Mouse (Mus musculus): ENCODE measurements around the gene Fut9. TPM values are rescaled to one million over a fixed set of nuclear protein-coding genes. Genes with fewer than 3 reads are reported as not detected.

Gene Fut9
- total and polyA plus RNA-seq, 3 experiments, result not detected

- in situ Hi-C loops (cut with MboI; ENCODE audit: low pct_ligation_motif_present, low pct_unique_long_range_greater_than_20kb, low sequenced_read_pairs), result no loop called here
- no peaks in the 10 kb centered on the region for H3K79me2 ChIP-seq (replicated peaks; ENCODE audit: control insufficient read depth, extremely low read depth, insufficient read depth, poor library complexity, severe bottlenecking)
- no peak overlapping the region for H3K4me3 ChIP-seq (replicated peaks in 1 of 3; ENCODE audit: low read depth in 2 of 3, low read length in 2 of 3, poor library complexity in 1 of 3)
- no peaks in the 10 kb centered on the region for H3K27me3 ChIP-seq (replicated peaks)
- TF ChIP-seq TBP (conservative IDR thresholded peaks at IDR 0.05; ENCODE audit: low read depth, low read length), result no peak
- no peaks in the 10 kb centered on the region for H3K4me1 ChIP-seq (ENCODE audit: control insufficient read depth in 1 of 2, insufficient read depth in 2 of 2)
- no peak overlapping the region for H3K4me2 ChIP-seq (ENCODE audit: insufficient read depth, low read depth, poor library complexity, severe bottlenecking)
- H3K9ac ChIP-seq (ENCODE audit: insufficient read depth, low read depth), result no peak overlapping the region
- no peak for DNase-seq (ENCODE audit: extremely low read depth)
- no peaks in the 10 kb centered on the region for H3K36me3 ChIP-seq (replicated peaks in 1 of 2; ENCODE audit: control insufficient read depth in 1 of 2, insufficient read depth in 1 of 2, low read length in 1 of 2)
- no peak overlapping the region for H3K27ac ChIP-seq (ENCODE audit: insufficient read depth, low read depth)
- no peaks in the 10 kb centered on the region for H3K9me3 ChIP-seq (replicated peaks; ENCODE audit: low read length)
- dilution Hi-C loops (cut with MboI; ENCODE audit: extremely low pct_ligation_motif_present, extremely low pct_unique_long_range_greater_than_20kb, low sequenced_read_pairs), result no loop called here
These were observed 166.8 kb downstream of the Fut9 start for GRCm38 (mm10) chr4:25633262-25633661.

- dilution Hi-C loops (cut with MboI; ENCODE audit: extremely low pct_ligation_motif_present, extremely low pct_unique_long_range_greater_than_20kb, low sequenced_read_pairs) (no loop called here), in situ Hi-C loops (cut with MboI; ENCODE audit: low pct_ligation_motif_present, low pct_unique_long_range_greater_than_20kb, low sequenced_read_pairs) (no loop called here)
- no peak overlapping the region for H3K4me3 ChIP-seq (replicated peaks in 1 of 3; ENCODE audit: low read depth in 2 of 3, low read length in 2 of 3, poor library complexity in 1 of 3)
- no peak overlapping the region for H3K27ac ChIP-seq (ENCODE audit: insufficient read depth, low read depth)
- DNase-seq (ENCODE audit: extremely low read depth), result no peak
- TF ChIP-seq IRF4 (IDR thresholded peaks at IDR 0.05; ENCODE audit: low read depth, low read length) (no peak), CHD1 (IDR thresholded peaks at IDR 0.05; ENCODE audit: low read depth, low read length) (no peak), TBP (conservative IDR thresholded peaks at IDR 0.05; ENCODE audit: low read depth, low read length) (no peak), NELFE (IDR thresholded peaks at IDR 0.05; ENCODE audit: low read depth, low read length) (no peak), NRF1 (IDR thresholded peaks at IDR 0.05; ENCODE audit: low read depth, low read length) (no peak), MYC (IDR thresholded peaks at IDR 0.05; ENCODE audit: low read depth, low read length) (no peak), MAFK (IDR thresholded peaks at IDR 0.05; ENCODE audit: insufficient replicate concordance, low read length) (no peak), MAX (IDR thresholded peaks at IDR 0.05; ENCODE audit: low read length) (no peak), JUN (IDR thresholded peaks at IDR 0.05; ENCODE audit: insufficient read depth, low read depth, low read length) (no peak), CHD2 (IDR thresholded peaks at IDR 0.05; ENCODE audit: low read length) (no peak), CTCF (conservative IDR thresholded peaks at IDR 0.05 in 1 of 2, IDR thresholded peaks at IDR 0.05 in 1 of 2; ENCODE audit: low read depth in 2 of 2, low read length in 2 of 2) (no peak), ZC3H11A (IDR thresholded peaks at IDR 0.05; ENCODE audit: low read depth, low read length) (no peak), PAX5 (IDR thresholded peaks at IDR 0.05; ENCODE audit: low read length) (no peak), MXI1 (IDR thresholded peaks at IDR 0.05; ENCODE audit: low read depth, low read length) (no peak)
- H3K9me3 ChIP-seq (replicated peaks; ENCODE audit: low read length), result no peaks in the 10 kb centered on the region
- no peaks in the 10 kb centered on the region for H3K36me3 ChIP-seq (replicated peaks in 1 of 2; ENCODE audit: control insufficient read depth in 1 of 2, insufficient read depth in 1 of 2, low read length in 1 of 2)
- H3K4me2 ChIP-seq (ENCODE audit: insufficient read depth, low read depth, poor library complexity, severe bottlenecking), result no peak overlapping the region
- no peaks in the 10 kb centered on the region for H3K27me3 ChIP-seq (replicated peaks)
- no peaks in the 10 kb centered on the region for H3K4me1 ChIP-seq (ENCODE audit: control insufficient read depth in 1 of 2, insufficient read depth in 2 of 2)
- H3K9ac ChIP-seq (ENCODE audit: insufficient read depth, low read depth), result no peak overlapping the region
- H3K79me2 ChIP-seq (replicated peaks; ENCODE audit: control insufficient read depth, extremely low read depth, insufficient read depth, poor library complexity, severe bottlenecking), result no peaks in the 10 kb centered on the region
These were observed 171.9 kb downstream of the Fut9 start for GRCm38 (mm10) chr4:25628113-25628512.

GRCm38 (mm10) chr4:25627467-25627866 lies 172.6 kb downstream of the Fut9 start:
- TF ChIP-seq MAFK (IDR thresholded peaks at IDR 0.05; ENCODE audit: insufficient replicate concordance, low read length) (no peak), SIN3A (IDR thresholded peaks at IDR 0.05; ENCODE audit: low read length) (no peak), ZKSCAN1 (IDR thresholded peaks at IDR 0.05; ENCODE audit: borderline replicate concordance, low read depth, low read length) (no peak)
- no peak for DNase-seq (ENCODE audit: extremely low read depth)
- Histone ChIP-seq H3K9me3 (replicated peaks; ENCODE audit: low read length) (no peaks in the 10 kb centered on the region), H3K4me1 (ENCODE audit: control insufficient read depth in 1 of 2, insufficient read depth in 2 of 2) (no peaks in the 10 kb centered on the region), H3K79me2 (replicated peaks; ENCODE audit: control insufficient read depth, extremely low read depth, insufficient read depth, poor library complexity, severe bottlenecking) (no peaks in the 10 kb centered on the region), H3K4me3 (replicated peaks in 1 of 3; ENCODE audit: low read depth in 2 of 3, low read length in 2 of 3, poor library complexity in 1 of 3) (no peak overlapping the region), H3K9ac (ENCODE audit: insufficient read depth, low read depth) (no peak overlapping the region), H3K27ac (ENCODE audit: insufficient read depth, low read depth) (no peak overlapping the region), H3K27me3 (replicated peaks) (no peaks in the 10 kb centered on the region), H3K36me3 (replicated peaks in 1 of 2; ENCODE audit: control insufficient read depth in 1 of 2, insufficient read depth in 1 of 2, low read length in 1 of 2) (no peaks in the 10 kb centered on the region), H3K4me2 (ENCODE audit: insufficient read depth, low read depth, poor library complexity, severe bottlenecking) (no peak overlapping the region)
- in situ Hi-C loops (cut with MboI; ENCODE audit: low pct_ligation_motif_present, low pct_unique_long_range_greater_than_20kb, low sequenced_read_pairs), result no loop called here
- dilution Hi-C loops (cut with MboI; ENCODE audit: extremely low pct_ligation_motif_present, extremely low pct_unique_long_range_greater_than_20kb, low sequenced_read_pairs), result no loop called here
